Mouse (Mus musculus) layer of hippocampus, postnatal 10 days (tissue): ENCODE results near the gene Cd300a. TPM values are rescaled to one million over a fixed set of nuclear protein-coding genes. Genes with fewer than 3 reads are reported as not detected.

Source experiments
- DNase-seq, 2 experiments: peaks; one replicate each; pipeline ENCODE4 v3.0.0; 2021; ENCODE audit warnings: low spot score in 2 of 2
- total RNA-seq, 2 experiments: library from RNA; stranded (reverse); gene quantifications; 2 replicates each; pipeline ENCODE4 v1.2.3; 2021

Cd300a gene
- total RNA-seq, 2 experiments from 2014 or later = 0.62 TPM

GRCm38 (mm10) chr11:114866486-114867360 is 23.1 kb upstream of the Cd300a start:
- DNase-seq = no peak

- no peak for DNase-seq
These were observed 22.2 kb upstream of the Cd300a start for GRCm38 (mm10) chr11:114867361-114868235.

- DNase-seq = no peak
These were observed 21.6 kb upstream of the Cd300a start for GRCm38 (mm10) chr11:114868280-114868679.

- DNase-seq = no peak
These were observed 20.1 kb upstream of the Cd300a start for GRCm38 (mm10) chr11:114869787-114870186.

- DNase-seq = no peak
These were observed 18.3 kb upstream of the Cd300a start for GRCm38 (mm10) chr11:114871540-114871939.

- no peak for DNase-seq
These were observed 16.6 kb upstream of the Cd300a start for GRCm38 (mm10) chr11:114873022-114873817.

- DNase-seq = no peak
These were observed 15.4 kb upstream of the Cd300a start for GRCm38 (mm10) chr11:114874226-114875145.

GRCm38 (mm10) chr11:114875301-114875801 is 14.5 kb upstream of the Cd300a start:
- no peak for DNase-seq

- no peak for DNase-seq
These were observed 13.7 kb upstream of the Cd300a start for GRCm38 (mm10) chr11:114876176-114876575.

- DNase-seq = no peak
These were observed 13.2 kb upstream of the Cd300a start for GRCm38 (mm10) chr11:114876621-114877020.

- peak; percentile 62 to 76 for DNase-seq
These were observed 12.7 kb upstream of the Cd300a start for GRCm38 (mm10) chr11:114877145-114877544.

GRCm38 (mm10) chr11:114879666-114880065 is 10.2 kb upstream of the Cd300a start:
- no peak for DNase-seq

- no peak for DNase-seq
These were observed 9.7 kb upstream of the Cd300a start for GRCm38 (mm10) chr11:114880185-114880584.

- peak; percentile 63 to 66 for DNase-seq
These were observed 9.3 kb upstream of the Cd300a start for GRCm38 (mm10) chr11:114880589-114880988.

GRCm38 (mm10) chr11:114883251-114883789 is 6.5 kb upstream of the Cd300a start:
- DNase-seq = no peak

GRCm38 (mm10) chr11:114884380-114885100 is 5.3 kb upstream of the Cd300a start:
- DNase-seq = no peak

- DNase-seq = no peak
These were observed 701 bp downstream of the Cd300a start for GRCm38 (mm10) chr11:114890542-114890941.

GRCm38 (mm10) chr11:114896085-114896484 is 6.2 kb downstream of the Cd300a start:
- DNase-seq = no peak

GRCm38 (mm10) chr11:114898026-114898425 is 8.2 kb downstream of the Cd300a start:
- no peak for DNase-seq
